Mouse (Mus musculus) cerebellum, adult 11-12 months (tissue): ENCODE measurements around the gene Olfr1255.

Experiments used
- DNase-seq: peaks from one replicate; pipeline ENCODE4 v3.0.0; 2022

Olfr1255 gene

GRCm38 (mm10) chr2:89811751-89812150 is at the start of gene Olfr1255:
TSS of gene Olfr1255 (plus strand) at chr2:89812051.
- no peak for DNase-seq

- no peak for DNase-seq
Measured at GRCm38 (mm10) chr2:89793519-89793918, 18.3 kb upstream of the Olfr1255 start, which contains the start of gene Olfr1254. TSS of gene Olfr1254 (minus strand) at chr2:89793619.

DNA sequence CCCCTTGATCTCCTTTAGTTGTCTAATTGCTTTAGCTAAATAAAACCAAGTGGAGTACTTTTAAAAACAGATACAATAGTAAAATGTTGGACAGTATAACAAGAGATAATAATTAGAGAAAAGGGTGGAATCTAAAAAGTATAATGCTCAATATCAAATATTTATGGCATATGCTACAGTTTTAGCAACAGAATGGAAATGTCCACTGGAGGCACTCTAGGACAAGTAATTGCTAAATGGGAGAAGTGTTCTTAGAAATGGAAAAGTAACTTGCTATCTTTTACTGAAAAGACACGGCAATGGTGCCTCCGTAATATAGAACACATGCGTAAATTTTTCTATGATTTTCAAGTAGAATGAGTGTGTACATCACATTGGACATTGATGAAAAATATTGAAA is 12.3 kb upstream of the Olfr1255 start:
- DNase-seq: no peak

DNA sequence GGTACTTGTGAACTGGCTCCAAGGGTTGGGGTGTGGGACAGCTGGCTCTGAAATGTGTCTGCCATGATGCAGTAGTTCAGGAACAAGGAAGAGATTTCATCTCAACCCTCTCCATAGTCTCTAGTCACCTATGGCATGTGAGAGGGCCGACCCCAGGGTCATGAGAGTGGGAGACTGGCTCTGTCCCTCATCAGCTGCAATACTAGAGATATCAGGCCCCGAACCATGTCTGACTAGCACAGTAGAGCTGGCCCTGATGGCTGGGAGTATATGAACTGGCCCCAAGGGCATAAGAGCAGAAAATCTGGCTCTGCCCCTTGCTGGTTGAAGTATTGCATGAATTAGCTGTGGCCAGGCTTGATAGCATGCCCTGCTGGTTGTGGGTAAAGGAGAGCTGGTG is 1.1 kb upstream of the Olfr1255 start:
- no peak for DNase-seq

DNA sequence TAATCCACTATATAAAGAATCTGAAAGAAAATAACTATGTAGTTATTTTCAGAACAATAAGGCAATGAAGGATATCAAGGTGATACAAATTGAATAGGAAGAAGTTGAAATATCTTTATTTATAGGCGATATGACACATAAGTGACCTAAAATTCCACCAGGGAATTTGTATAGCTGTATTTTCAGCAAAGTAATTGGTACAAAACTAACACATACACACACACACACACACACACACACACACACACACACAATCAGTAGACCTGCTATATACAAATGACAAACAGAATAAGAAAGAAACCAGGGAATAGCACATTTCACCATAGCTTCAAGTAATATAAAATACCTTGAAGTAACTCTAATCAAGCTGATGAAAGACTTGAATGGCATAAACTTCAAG is 8.4 kb downstream of the Olfr1255 start:
- no peak for DNase-seq

- no peak for DNase-seq
Measured at GRCm38 (mm10) chr2:89841455-89841854, 29.6 kb downstream of the Olfr1255 start, which contains the start of gene Olfr1256. TSS of gene Olfr1256 (minus strand) at chr2:89841555.

- DNase-seq: no peak
Measured at GRCm38 (mm10) chr2:89848105-89848504, 36.3 kb downstream of the Olfr1255 start, which contains the start of gene Olfr48. TSS of gene Olfr48 (minus strand) at chr2:89848205.

- no peak for DNase-seq
Measured at GRCm38 (mm10) chr2:89849230-89849629, 37.4 kb downstream of the Olfr1255 start.
